Mouse (Mus musculus) megakaryocyte-erythroid progenitor cell, adult 5 weeks (primary cell): Measurements from ENCODE around the gene Ncdn. TPM values are rescaled to one million over a fixed set of nuclear protein-coding genes. Genes with fewer than 3 reads are reported as not detected.

Source experiments
- polyA plus RNA-seq: library from polyadenylated mRNA; stranded (reverse); fragments of >175 nt; gene quantifications from 2 replicates; pipeline ENCODE4 v1.2.3, GENCODE M21; 2012

Ncdn gene
- 92.0 and 97.4 TPM in 2 replicates for polyA plus RNA-seq

DNA sequence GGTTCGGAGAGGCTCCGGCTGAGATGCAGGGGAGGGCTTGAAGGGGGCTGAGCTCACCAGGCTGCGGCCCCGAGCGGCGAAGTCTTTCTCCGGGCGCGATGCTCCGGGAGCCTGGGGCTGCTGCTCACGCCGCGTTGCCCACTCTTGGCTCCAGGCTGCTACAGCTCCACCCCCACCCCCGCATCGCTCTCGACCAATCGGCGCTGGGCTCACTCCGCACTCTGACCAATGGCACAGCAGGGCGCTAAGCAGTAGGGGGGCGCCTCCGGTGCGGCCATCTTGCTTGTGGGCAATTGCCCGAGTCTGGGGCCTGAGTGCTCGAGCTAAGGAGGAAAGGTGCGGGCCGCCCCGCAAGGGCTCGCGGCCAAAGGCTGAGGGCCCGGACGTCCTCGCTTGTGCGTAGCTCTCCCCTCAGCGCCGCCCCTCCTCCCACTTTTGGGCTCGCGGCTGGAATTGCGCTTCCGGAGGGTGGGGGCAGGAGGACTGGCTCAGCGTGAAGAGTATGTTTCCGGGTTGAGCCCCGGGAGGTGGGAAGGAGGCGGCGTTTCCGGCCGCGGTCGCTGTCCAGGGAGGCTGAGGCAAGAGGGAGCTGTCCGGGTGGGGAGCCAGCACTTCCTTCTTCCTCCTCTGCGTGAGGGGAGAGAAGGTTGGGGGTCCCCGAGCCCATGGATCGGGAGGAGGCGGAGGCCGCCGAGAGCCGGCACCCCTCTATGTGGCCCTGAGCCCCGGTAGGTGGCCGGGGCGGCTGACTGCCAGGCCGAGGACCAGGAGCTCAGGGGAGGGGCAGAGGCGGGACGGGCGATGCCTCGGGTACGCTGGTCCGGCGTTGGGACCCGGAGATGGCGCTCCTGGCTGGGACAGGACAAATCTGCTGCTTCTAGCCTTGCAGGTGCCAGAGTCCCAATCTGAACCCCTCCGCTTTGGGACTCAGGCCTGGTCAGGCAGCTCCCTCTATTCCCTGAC is at the start of gene Ncdn, which contains the start of gene AU040320:
Ncdn (minus strand) TSS at position 171 of the 963 bp plus-strand sequence.
AU040320 (plus strand) TSS at position 277 of the 963 bp plus-strand sequence.

DNA sequence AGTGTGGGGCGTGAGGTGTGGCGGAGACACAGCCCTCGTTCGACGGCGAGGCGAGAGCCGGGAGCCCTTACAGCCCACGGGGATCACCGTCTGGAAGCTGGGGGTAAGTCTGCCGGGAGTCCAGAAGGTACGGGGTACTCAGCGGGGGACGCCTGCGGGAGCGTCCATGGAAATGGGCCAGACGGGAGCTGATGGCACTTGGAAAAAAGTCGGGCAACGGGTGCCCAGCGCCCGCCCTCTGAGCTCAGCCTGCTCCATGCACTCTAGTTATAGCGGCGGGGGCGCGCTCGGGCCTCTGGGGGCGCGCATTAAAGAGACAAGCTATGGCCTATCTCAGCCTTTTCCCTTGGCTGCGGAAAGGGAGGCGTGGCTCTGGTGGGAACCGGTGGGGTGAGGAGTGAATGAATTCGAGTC is 17.2 kb downstream of the Ncdn start, which contains the start of gene Tfap2e:
Tfap2e (minus strand) TSS at position 240 of the 414 bp plus-strand sequence.

Other genes starting within 250 kb of the Ncdn start
- 0.67 and 0.78 TPM in 2 replicates for gene Ago4, start 220.0 kb downstream of the Ncdn start, polyA plus RNA-seq
- 4.5 and 7.8 TPM in 2 replicates for gene Clspn, start 196.5 kb downstream of the Ncdn start, polyA plus RNA-seq
- 1.2 and 1.5 TPM in 2 replicates for gene 5730409E04Rik, start 143.6 kb downstream of the Ncdn start, polyA plus RNA-seq
- gene Psmb2, start 75.8 kb downstream of the Ncdn start, polyA plus RNA-seq = 139 and 174 TPM in 2 replicates
- gene Tfap2e, start 17.2 kb downstream of the Ncdn start, polyA plus RNA-seq = 0.16 and 0.21 TPM in 2 replicates
- 17.0 and 23.8 TPM in 2 replicates for gene AU040320, start 106 bp upstream of the Ncdn start, polyA plus RNA-seq
- 2.2 TPM in 2 replicates for gene Zmym4, start 214.7 kb upstream of the Ncdn start, polyA plus RNA-seq